Mouse (Mus musculus) B cell, adult 2 months (primary cell): ENCODE data around the gene Prkacb.

Experiments used
- DNase-seq, 2 experiments: peaks; one replicate each; pipeline ENCODE4 v3.0.0; 2022

Prkacb gene

DNA sequence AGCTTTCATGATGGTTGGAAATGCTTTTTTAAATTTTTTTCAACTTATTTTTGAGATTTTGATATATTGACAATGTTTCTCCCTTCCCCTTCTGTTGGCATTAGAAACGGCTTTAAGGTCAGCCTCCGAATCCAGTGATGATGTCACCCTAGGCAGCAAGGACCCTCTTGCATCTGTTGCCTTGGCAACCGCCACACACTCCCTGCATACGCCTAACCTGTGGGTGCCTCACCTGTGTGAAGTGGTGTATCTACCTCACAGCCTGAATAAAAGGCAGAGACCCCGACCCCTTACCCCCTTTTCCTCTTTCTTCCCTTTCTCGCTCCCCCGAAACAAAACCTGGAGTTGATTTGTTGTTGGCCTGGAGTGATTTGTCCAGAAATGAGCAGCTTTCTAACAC is 100.5 kb downstream of the Prkacb start:
- no peak for DNase-seq

DNA sequence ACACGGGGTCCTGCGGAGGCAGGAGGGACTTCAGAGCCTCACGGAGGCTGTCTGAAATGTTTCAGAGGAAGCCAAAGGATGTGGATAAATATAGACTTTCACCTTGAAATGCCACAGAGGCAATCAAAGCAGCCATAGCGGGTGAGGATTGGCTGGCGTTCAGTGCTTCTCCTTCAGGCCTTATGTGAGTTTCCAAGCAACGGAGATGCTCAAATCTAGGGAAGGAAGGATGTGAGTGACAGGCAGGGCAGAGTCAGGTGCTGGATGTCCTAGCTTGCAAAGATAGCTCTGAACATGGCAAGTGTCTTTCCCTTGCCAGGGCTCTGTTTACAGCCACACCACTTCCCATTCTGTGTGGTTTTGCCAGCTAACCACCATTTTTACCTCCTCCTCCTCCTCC is 101.2 kb downstream of the Prkacb start:
- DNase-seq, result no peak

DNA sequence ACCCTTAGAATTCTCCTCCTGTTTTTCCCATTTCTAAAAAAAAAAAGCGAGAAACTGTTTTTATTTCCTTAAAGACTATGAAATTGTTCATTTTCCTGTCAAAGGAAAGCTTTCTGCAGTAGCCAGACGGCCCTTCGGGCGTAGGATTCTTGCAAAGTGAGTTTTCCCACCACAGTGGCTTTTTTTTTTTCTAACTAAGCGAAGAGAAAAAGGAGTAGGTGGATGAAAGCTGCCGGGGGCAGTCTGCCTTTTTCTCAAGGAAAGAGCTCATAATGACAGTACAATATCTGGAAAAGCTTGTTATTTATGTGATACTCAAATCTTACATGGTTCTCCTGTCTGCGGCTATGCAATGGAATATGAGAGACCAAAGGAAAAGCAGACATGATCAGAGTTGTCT is 101.7 kb downstream of the Prkacb start:
- DNase-seq, result no peak

DNA sequence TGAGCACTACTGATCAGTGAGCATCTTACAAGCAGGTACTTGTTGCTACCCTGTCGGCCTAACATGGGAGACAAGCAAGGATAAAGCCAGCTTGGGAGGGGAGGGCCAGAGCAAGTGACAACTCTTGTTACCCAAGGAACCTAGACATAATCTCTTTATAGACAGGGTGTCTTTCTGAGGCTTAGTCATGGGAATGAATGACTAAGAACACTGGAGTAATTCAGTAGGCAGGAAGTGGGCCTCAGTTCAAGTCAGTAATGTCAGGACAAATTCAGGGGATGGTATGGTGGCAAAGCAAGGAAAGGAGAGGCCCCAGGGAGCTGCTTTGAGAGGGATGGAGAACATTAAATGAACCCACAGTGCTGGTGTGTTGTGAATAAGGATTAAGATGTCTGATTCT is 103.7 kb downstream of the Prkacb start:
- no peak for DNase-seq

DNA sequence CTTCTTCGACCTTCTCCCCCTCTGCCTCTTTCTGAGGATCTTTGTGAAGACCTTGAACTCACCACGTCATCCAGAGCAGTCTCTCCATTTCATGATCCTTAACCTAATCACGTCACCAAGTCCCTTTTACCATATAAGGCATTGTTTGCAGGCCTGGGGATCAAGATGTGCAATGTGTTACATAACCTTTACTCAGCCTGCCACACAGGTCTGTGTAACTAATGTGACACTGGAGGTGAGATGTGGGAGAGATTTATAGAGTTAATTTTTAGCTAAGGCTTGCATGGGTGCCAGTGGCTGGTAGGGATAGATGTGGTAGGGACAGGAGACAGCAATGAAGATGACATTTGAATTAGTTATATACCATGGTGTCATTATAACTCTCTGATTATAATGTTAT is 104.4 kb downstream of the Prkacb start:
- no peak for DNase-seq

DNA sequence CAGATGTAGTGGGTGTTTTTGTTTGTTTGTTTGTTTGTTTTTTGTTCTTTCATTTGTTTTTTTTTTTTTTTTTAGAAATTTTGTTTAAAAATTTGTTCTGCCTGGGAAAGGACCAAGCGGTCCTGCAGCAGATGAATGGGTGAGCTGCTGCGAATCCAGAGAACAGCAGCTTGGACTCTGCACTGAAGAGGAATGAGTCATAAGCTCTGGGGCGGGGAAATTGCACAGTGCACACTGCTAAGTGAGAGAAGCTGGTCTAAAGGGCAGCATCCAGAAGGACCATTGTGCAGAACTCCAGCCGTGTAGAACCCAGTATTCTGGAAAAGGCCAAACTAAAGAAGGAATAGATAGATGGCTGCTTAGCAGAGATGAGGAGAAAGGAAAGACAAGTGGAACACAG is 108.7 kb downstream of the Prkacb start:
- DNase-seq, result no peak

DNA sequence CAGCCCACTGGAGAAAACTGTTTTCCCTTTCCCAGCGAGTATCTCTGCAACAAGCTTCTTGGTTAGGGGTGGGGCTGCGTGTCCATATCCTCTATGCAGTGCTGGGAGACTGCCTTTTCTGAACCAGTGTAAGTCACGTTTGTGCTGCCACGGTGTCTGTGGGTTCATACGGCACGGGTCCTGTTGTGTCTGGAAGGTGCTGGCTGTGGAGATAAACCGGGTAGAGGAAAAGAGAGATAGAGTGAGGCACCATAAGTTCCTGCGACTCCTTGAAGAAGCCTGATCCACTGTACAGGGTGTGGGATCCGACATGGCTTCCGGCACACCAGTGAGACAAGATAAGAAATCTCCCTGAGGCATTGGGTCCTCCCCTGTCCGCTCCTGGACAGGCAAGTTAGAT is 112.7 kb downstream of the Prkacb start:
- DNase-seq, result no peak

DNA sequence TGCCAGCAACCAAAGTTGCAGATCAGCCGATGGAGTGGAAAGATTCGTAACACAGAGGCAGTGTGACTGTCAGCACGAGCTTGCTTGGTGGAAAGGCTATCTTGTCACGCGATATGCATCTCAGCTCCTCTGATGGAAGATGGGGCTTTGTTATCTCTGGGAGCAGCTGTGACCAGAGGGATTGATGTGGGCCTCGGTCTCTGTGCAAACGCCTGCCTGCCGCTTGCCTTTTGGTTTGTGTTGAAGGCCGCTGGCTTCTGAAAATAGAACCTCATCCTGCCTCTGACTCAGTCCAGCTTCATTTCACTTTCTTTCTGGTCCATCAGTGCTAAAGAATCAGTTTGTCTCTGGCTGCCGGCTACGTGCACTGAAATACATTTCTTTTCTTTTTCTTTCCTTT is 113.8 kb downstream of the Prkacb start:
- DNase-seq, result no peak

DNA sequence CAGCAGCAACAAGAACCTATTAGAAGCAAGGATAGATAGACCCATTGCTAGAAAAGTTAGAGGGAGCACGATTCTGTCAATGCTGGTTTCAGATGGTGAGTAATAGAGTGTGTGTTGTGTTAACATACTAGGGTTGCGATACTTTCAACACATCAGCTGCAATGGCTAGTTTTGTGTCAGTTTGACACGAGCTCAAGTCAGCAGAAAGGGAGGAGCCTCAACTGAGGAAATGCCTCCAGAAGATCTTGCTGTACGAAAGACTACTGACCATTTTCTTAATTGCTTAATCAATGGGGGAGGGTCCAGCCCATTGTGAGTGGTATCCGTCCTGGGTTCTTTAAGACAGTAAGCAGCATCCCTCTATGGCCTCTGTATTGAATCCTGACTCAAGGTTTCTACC is 120.2 kb downstream of the Prkacb start:
- no peak for DNase-seq

DNA sequence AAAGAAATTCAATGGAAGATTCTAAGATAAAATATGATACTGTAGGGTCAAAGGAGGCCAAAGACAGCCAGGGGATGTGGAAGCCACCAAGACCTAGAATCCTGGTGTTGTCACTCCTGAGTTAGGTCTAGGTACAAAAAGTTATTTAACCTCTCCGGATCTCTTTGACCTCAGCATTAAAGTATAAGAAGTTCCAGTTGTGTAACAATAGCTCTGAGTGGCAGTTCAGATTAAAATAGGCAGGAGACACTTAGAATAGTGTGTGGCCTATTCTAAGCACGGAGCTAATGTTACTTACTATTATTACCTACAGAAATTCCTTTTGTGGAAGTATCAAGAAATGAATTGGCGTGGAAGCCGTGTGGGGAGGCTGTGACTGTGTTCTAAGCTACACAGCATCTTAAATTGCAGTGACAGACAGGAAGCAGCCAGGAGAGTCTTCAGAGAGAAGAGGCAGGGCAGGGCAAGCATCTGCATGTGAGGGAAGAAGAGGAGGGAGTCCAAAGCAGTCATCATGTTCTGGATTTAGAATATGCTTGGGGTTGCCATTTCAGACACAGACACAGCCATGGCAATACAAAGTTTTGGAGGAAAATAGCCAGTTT is 125.6 kb downstream of the Prkacb start:
- DNase-seq, result no peak

DNA sequence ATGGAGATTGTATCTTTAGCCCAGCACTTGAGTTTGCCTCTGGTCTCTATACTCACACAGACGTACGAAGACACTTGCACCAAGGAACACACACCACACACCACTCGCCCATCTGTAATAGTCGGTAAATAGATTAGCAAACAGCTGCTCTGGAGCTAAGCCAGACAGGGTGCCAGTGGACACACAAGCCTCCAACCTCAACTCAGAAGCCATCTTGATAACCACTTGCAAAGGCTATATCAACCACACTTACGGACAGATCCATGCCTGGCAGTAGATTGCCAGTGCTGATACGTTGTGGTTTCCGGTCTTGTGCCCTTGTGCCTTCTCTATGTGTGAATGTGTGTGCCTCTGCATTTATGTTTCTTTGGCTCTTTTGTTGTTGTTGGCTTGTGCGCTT is 126.4 kb downstream of the Prkacb start:
- DNase-seq, result no peak

DNA sequence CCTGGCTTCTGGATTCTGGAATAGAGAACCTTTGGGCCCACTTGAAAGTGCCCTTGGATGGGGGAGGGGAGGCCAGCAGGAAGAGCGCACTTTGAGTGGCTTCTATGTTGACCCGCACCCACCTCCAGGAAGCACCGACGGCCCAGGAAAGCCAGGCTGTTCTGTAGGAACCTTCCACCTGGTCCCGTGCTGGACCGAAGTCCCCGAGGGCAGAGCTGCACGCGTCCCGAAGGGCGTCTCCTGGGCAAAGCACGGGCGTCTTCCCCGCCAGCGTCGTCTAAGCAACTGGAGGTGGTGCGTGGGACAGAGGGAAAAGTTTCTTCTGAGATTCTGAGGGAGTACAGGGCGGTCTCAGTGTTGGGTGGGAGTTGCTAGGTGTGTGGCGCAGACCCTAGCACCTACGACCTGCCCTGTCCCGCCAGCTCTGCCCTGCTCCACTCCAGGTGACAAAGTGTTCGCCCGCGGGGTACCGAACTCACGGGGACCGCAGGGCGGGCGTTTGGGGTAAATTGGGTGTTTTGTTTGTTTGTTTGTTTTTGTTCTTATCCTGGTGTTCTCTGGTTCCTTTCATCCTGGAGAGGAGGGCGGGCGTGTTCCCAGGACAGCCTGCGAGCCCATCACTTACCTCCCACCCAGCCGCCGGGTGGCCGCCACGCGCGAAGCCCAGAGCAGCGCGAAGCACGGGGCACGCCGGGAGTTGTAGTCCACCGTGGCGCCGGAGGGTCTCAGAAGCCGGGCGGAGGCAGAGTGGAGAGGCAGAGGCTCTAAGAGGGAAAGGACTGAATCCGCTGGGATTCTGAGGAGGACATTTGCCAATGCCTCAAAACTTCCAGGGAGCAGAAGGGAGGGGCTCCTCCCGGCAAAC is 127.7 kb downstream of the Prkacb start, which contains the start of gene Samd13:
Gene Samd13, minus strand, starts transcription at position 782 of the 865 bp plus-strand sequence.
- no peak for DNase-seq

DNA sequence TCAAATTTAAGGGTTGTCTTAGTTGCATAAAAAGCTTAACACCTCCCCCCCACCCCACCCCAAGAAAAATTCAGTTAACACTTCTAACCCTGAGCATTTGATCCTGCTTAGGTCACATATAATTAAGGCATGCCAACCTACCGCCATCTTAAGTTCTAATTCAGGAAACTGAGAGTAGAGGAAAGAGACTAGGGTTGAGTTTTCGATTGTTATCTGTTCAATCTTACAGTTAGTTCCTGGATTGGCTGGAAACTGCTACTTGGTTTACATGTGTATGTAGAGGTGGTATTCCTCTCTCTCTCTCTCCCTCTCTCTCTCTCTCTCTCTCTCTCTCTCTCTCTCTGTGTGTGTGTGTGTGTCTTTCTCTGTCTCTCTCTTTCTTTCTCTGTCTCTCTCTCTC is 129.7 kb downstream of the Prkacb start:
- no peak for DNase-seq

DNA sequence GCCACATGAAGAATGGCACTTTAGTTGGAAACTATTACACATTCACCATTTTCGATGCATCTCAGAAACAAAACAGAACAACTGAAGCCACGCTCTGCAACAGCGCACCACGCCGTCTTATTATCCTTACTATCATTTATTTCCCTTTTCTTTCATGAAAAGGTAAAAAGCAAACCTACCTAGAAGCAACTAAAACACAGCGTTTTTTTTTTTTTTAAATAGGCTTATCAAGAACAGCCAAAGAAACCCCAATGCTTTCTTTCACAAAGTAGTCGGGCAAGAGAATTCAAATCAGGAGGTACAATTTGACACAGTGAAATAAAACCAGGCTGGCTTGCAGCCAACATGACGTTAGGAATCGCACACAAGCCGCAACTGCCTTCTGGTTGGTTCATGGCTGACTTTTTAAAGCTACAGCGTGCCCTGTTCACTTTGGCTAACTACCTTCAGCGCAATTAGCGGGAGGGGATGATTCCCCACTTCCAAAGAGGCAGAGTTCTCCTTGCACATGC is 130.6 kb downstream of the Prkacb start:
- DNase-seq, result no peak

DNA sequence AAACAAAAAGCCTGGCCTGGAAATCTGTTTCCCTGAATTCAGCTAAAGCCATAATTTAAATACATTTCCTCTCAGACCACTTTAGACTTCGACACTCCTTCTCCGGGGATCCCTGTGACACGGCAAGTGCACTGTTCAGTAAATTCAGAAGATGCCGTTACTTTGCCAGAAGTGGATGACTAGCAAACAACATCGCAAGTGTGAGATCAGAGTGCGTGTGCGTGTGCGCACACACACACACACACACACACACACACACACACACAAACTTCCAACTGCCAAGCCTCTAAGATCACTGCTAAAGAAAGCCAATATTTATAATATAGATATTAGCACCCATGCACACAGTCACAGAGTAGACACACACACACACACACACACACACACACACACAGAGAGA is 131.1 kb downstream of the Prkacb start:
- no peak for DNase-seq

DNA sequence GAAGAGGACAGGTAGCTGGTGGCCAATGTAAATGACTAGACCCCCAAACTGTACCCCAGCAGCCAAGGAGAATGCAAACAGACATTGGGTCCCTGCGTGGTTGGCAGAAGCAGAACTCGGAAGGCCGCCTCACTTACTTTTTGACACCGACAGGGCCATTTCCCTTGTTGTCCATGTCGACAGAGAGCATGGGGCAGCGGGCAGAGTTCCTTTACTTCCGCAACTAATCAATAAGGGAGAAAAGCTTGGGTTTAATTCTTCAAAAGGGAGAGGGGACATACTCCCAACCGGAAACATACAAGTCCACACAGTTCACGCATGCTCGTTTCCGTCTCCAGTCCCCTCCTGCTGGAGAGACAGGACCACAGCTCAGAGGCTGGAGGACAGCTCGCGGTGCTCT is 132.2 kb downstream of the Prkacb start:
- DNase-seq, result no peak

DNA sequence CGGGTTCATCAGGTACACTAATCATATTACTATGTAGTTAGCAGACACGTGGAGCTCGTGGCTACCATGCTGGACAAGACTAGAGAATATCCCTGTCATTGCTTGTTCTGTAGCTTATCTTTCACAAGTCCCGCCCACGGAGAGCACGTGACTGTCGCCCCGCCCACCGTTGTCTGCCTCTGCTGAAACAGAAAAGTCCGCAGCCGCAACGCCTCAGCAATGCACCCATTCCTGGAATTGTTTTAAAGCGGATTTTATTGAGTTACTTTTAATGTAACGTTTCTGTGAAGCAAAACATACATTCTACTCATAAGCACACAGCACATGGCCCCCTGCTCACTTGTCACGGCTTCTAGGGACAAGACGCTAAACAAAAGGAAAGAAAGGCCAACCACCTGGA is 133.1 kb downstream of the Prkacb start:
- no peak for DNase-seq
